Mouse (Mus musculus): ENCODE measurements around the gene Ddah1. TPM values are rescaled to one million over a fixed set of nuclear protein-coding genes. Genes with fewer than 3 reads are reported as not detected.

The Ddah1 gene
- total and polyA plus RNA-seq, 2 experiments from 2014 or later = 8.1 to 12.4 TPM

DNA sequence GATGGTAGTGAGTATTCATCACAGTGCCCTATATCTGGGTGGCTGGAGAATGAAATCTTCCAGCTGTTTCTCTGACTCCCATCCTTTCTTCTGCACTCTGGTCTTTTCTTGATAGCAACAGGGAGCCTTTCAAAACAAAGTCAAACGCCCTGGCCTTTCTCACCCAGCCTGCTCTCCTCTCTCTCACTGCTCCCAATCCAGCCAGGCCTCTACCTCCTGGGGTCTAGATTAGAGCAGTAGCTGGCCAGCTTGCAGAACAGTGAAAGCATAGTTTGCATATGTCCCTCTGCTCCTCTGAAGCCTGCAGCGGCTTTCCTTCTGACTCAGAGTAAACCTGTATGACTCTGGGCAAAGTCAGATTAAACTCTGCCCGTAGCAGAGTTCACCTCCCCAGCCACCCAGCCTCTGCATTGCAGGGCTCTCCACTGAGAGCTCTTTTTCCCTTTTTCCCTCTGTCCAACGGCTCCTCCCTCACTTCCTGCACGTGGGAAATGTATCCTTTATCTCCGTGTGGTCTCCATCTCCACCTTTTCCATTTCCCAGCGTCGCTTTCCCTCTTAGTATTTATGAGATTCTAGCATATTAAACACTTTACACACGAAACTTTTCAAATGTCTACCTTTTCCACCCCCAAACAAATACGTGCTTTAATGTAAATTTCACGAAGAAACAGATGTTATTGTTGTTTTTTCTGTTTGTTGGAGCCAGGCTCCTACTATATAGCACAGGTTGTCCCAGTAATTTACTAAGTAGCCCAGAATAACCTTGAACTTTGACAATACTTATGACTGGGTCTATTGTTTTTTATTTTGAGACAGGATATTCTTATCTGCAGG is 163.8 kb downstream of the Ddah1 start, which contains the start of gene Bcl10:
TSS of gene Bcl10 (plus strand) at position 786 of the 836 bp plus-strand sequence.
- Histone ChIP-seq H3K4me2 (ENCODE audit: low read depth, low read length) (peak within 1 kb of the TSS; percentile 64), H3K4me1 (ENCODE audit: control insufficient read depth, insufficient read depth) (peaks cover 20% of the 10 kb centered on the region), H3K4me3 (ENCODE audit: low read depth, low read length) (peak within 1 kb of the TSS; percentile 70), H3K9ac (replicated peaks; ENCODE audit: low read depth, low read length) (peak within 1 kb of the TSS; percentile 21), H3K27ac (ENCODE audit: low read depth) (peak within 1 kb of the TSS; percentile 81), H3K27me3 (ENCODE audit: control insufficient read depth, insufficient read depth, low read length) (no peaks in the 10 kb centered on the region), H3K9me3 (replicated peaks; ENCODE audit: control insufficient read depth, low read length) (peaks cover 5% of the 10 kb centered on the region; the same call in 1 of the 2 replicates), H3K36me3 (replicated peaks; ENCODE audit: control insufficient read depth, insufficient read depth, low read length) (no peaks in the 10 kb centered on the region)
- ATAC-seq (ENCODE audit: insufficient read depth, low read depth) (no peak), DNase-seq (ENCODE audit: low spot score) (no peak)
- TF ChIP-seq CTCF (IDR thresholded peaks at IDR 0.05; ENCODE audit: low read depth) (no peak), EP300 (IDR thresholded peaks at IDR 0.05; ENCODE audit: low read depth) (no peak)
- 27% methylated on average over 11 of the region's 11 CpGs for WGBS

DNA sequence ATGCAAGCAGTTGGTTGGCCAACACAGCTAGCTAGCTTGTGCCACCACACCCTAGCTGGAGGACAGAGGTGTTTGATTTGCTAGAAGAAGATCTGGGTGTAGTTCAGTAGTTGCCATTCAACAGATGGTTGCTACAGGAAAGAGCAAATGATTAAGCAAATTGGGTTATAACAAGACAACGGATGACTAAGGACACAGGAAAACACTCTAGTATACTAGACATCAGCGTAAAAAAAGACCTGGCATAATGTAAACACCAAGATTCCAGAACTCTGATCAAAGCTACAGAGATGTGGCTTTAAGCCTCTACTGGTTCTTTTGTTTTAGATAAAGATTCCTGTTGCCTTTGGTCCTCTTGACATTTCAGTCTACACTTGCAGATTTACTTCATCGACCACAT is 164.5 kb downstream of the Ddah1 start:
- Histone ChIP-seq H3K27me3 (ENCODE audit: control insufficient read depth, insufficient read depth, low read length) (no peaks in the 10 kb centered on the region), H3K36me3 (replicated peaks; ENCODE audit: control insufficient read depth, insufficient read depth, low read length) (peaks cover 6% of the 10 kb centered on the region), H3K4me2 (ENCODE audit: low read depth, low read length) (no peak overlapping the region), H3K27ac (ENCODE audit: low read depth) (peak overlapping the region; percentile 81), H3K4me3 (ENCODE audit: low read depth, low read length) (no peak overlapping the region), H3K9ac (replicated peaks; ENCODE audit: low read depth, low read length) (no peak overlapping the region), H3K4me1 (ENCODE audit: control insufficient read depth, insufficient read depth) (peaks cover 18% of the 10 kb centered on the region), H3K9me3 (replicated peaks; ENCODE audit: control insufficient read depth, low read length) (peaks cover 5% of the 10 kb centered on the region; the same call in 1 of the 2 replicates)
- TF ChIP-seq EP300 (IDR thresholded peaks at IDR 0.05; ENCODE audit: low read depth) = no peak
- TF ChIP-seq CTCF (IDR thresholded peaks at IDR 0.05; ENCODE audit: low read depth) = no peak
- no peak for DNase-seq (ENCODE audit: low spot score)
- WGBS = 53% methylated on average over 3 of the region's 3 CpGs
- ATAC-seq (ENCODE audit: insufficient read depth, low read depth) = no peak

DNA sequence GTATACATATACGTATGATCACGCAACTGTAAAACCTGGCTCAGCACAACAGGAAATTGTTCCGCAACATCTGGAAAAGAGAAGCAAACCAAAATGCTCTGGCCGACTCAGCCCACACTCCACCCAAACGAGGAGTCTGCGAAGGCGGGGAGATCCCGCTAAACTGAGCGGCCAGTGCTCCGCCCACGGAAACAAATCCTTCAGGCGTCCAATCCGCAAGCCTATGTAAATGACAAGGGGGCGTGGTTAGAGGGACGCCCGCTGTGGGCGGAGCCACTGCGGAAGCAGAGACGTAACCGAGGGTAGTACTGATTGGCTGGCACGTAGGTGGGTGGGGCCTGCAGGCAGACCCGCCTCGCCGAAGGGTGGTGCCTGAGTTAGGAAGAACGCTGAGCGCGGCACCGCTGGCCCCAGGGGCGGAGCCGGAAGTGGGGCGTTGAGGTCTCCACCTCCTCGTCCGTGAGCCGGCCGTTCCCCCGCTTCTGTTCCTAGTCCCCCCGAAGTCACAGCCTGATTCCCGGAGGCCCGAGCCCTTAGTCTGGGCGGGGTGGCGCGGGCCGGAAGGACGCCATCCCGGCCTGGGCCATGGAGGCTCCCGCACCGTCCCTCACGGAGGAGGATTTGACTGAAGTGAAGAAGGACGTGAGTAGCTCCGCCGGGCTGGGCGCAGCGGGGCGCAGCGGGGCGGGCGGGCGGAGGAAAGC is 165.6 kb downstream of the Ddah1 start:
- H3K27ac ChIP-seq (ENCODE audit: low read depth) = peak overlapping the region; percentile 92
- peak overlapping the region; percentile 89 for H3K9ac ChIP-seq (replicated peaks; ENCODE audit: low read depth, low read length)
- peaks cover 12% of the 10 kb centered on the region for H3K36me3 ChIP-seq (replicated peaks; ENCODE audit: control insufficient read depth, insufficient read depth, low read length)
- H3K27me3 ChIP-seq (ENCODE audit: control insufficient read depth, insufficient read depth, low read length) = no peaks in the 10 kb centered on the region
- under 1% methylated on average over 58 of the region's 58 CpGs for WGBS
- H3K4me1 ChIP-seq (ENCODE audit: control insufficient read depth, insufficient read depth) = peaks cover 18% of the 10 kb centered on the region
- ATAC-seq (ENCODE audit: insufficient read depth, low read depth) (peak; percentile 99), DNase-seq (ENCODE audit: low spot score) (peak; percentile 100)
- no peaks in the 10 kb centered on the region for H3K9me3 ChIP-seq (replicated peaks; ENCODE audit: control insufficient read depth, low read length)
- peak overlapping the region; percentile 70 for H3K4me3 ChIP-seq (ENCODE audit: low read depth, low read length)
- peak overlapping the region; percentile 79 for H3K4me2 ChIP-seq (ENCODE audit: low read depth, low read length)
- no peak for TF ChIP-seq CTCF (IDR thresholded peaks at IDR 0.05; ENCODE audit: low read depth)
- TF ChIP-seq EP300 (IDR thresholded peaks at IDR 0.05; ENCODE audit: low read depth) = no peak

GRCm38 (mm10) chr3:145924649-145925337 is 166.3 kb downstream of the Ddah1 start:
- DNase-seq (ENCODE audit: low spot score) (no peak), ATAC-seq (ENCODE audit: insufficient read depth, low read depth) (peak; percentile 2; the same call in 1 of the 2 replicates)
- Histone ChIP-seq H3K4me1 (ENCODE audit: control insufficient read depth, insufficient read depth) (peaks cover 18% of the 10 kb centered on the region), H3K9me3 (replicated peaks; ENCODE audit: control insufficient read depth, low read length) (no peaks in the 10 kb centered on the region), H3K9ac (replicated peaks; ENCODE audit: low read depth, low read length) (peak overlapping the region; percentile 89), H3K27ac (ENCODE audit: low read depth) (peak overlapping the region; percentile 92), H3K4me2 (ENCODE audit: low read depth, low read length) (peak overlapping the region; percentile 79), H3K4me3 (ENCODE audit: low read depth, low read length) (peak overlapping the region; percentile 70), H3K27me3 (ENCODE audit: control insufficient read depth, insufficient read depth, low read length) (no peaks in the 10 kb centered on the region), H3K36me3 (replicated peaks; ENCODE audit: control insufficient read depth, insufficient read depth, low read length) (peaks cover 12% of the 10 kb centered on the region)
- 3% methylated on average over 39 of the region's 39 CpGs for WGBS
- TF ChIP-seq CTCF (IDR thresholded peaks at IDR 0.05; ENCODE audit: low read depth) = no peak
- TF ChIP-seq EP300 (IDR thresholded peaks at IDR 0.05; ENCODE audit: low read depth) = no peak

DNA sequence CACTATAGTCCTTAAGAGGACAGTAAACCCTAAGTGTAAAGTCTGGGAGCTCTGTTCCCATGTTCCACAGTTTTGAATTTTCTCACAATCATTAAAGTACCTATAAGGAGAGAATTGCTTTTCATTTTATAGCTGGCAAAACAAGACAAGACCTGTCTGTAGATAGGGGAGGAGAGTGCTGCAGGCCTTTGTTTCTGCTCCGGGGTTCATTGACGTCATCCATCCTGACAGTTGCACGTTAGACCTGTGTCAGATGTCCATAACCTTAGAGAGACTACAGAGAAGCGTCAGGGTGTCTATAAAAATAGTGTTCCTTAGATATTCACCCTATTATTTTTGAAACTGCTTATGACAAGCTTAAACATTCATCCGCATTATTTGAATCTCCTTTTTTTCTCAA is 167.0 kb downstream of the Ddah1 start:
- no peak overlapping the region for H3K27ac ChIP-seq (ENCODE audit: low read depth)

More for the DNA sequence above, 167.0 kb downstream of the Ddah1 start:
- peak overlapping the region; percentile 79 for H3K4me2 ChIP-seq (ENCODE audit: low read depth, low read length)
- H3K27me3 ChIP-seq (ENCODE audit: control insufficient read depth, insufficient read depth, low read length) = no peaks in the 10 kb centered on the region
- H3K4me3 ChIP-seq (ENCODE audit: low read depth, low read length) = peak overlapping the region; percentile 70
- no peak for ATAC-seq (ENCODE audit: insufficient read depth, low read depth)
- H3K4me1 ChIP-seq (ENCODE audit: control insufficient read depth, insufficient read depth) = peaks cover 18% of the 10 kb centered on the region
- peaks cover 19% of the 10 kb centered on the region for H3K36me3 ChIP-seq (replicated peaks; ENCODE audit: control insufficient read depth, insufficient read depth, low read length)
- no peak for DNase-seq (ENCODE audit: low spot score)
- no peaks in the 10 kb centered on the region for H3K9me3 ChIP-seq (replicated peaks; ENCODE audit: control insufficient read depth, low read length)
- H3K9ac ChIP-seq (replicated peaks; ENCODE audit: low read depth, low read length) = peak overlapping the region; percentile 89
- no peak for TF ChIP-seq EP300 (IDR thresholded peaks at IDR 0.05; ENCODE audit: low read depth)
- TF ChIP-seq CTCF (IDR thresholded peaks at IDR 0.05; ENCODE audit: low read depth) = no peak
- 51% methylated on average over 5 of the region's 5 CpGs for WGBS

Data from heart, postnatal 0 days (tissue).